Mouse (Mus musculus) frontal cortex, adult (tissue): Measurements from ENCODE around the gene Gm13285.
"Not testable (repeated sequence)": the region's sequence is repeated elsewhere in the genome, so short reads cannot be mapped to it uniquely, and the experiment has no call there.

Experiments
- ATAC-seq: cut with Nextera tagmentation; 2 replicates; pipeline ENCODE4 v1.9.2; 2017; ENCODE audit warnings: mild to moderate bottlenecking, moderate library complexity, mixed read lengths; ENCODE audit not compliant: low TSS enrichment

Gene Gm13285

GRCm38 (mm10) chr4:88799365-88799764 lies at the start of gene Gm13285:
TSS of gene Gm13285 (plus strand) at chr4:88799665.
- ATAC-seq: not testable (repeated sequence)

- no peak for ATAC-seq
These were observed 49.5 kb upstream of the Gm13285 start for GRCm38 (mm10) chr4:88749926-88750325.

- ATAC-seq: not testable (repeated sequence)
These were observed 44.6 kb upstream of the Gm13285 start, which contains the start of gene Gm13271 for GRCm38 (mm10) chr4:88754818-88755340. TSS of gene Gm13271 (plus strand) at chr4:88754868.

GRCm38 (mm10) chr4:88756581-88757513 lies 42.6 kb upstream of the Gm13285 start:
- ATAC-seq: not testable (repeated sequence)

- peak; percentile 100 for ATAC-seq
These were observed 41.8 kb upstream of the Gm13285 start for GRCm38 (mm10) chr4:88757628-88758031.

- ATAC-seq: not testable (repeated sequence)
These were observed 40.7 kb upstream of the Gm13285 start for GRCm38 (mm10) chr4:88758751-88759150.

- not testable (repeated sequence) for ATAC-seq
These were observed 39.7 kb upstream of the Gm13285 start, which contains the start of gene Gm13283 for GRCm38 (mm10) chr4:88759610-88760268. TSS of gene Gm13283 (plus strand) at chr4:88760119.

GRCm38 (mm10) chr4:88760431-88760830 lies 39.0 kb upstream of the Gm13285 start:
- ATAC-seq: not testable (repeated sequence)

GRCm38 (mm10) chr4:88761776-88762175 lies 37.7 kb upstream of the Gm13285 start:
- ATAC-seq: not testable (repeated sequence)

- ATAC-seq: not testable (repeated sequence)
These were observed 37.1 kb upstream of the Gm13285 start for GRCm38 (mm10) chr4:88762341-88762740.

- 0 out of 2 replicates have a peak, but pooled peaks have one; percentile 73 for ATAC-seq
These were observed 36.0 kb upstream of the Gm13285 start for GRCm38 (mm10) chr4:88763384-88764018.

GRCm38 (mm10) chr4:88773534-88773933 lies 25.9 kb upstream of the Gm13285 start, which contains the start of gene Gm13290:
TSS of gene Gm13290 (plus strand) at chr4:88773834.
- not testable (repeated sequence) for ATAC-seq

- ATAC-seq: not testable (repeated sequence)
These were observed 22.8 kb upstream of the Gm13285 start, which contains the start of gene Gm13289 for GRCm38 (mm10) chr4:88776622-88777021. TSS of gene Gm13289 (plus strand) at chr4:88776922.

- ATAC-seq: not testable (repeated sequence)
These were observed 19.9 kb upstream of the Gm13285 start, which contains the start of gene Gm13272 for GRCm38 (mm10) chr4:88779550-88779949. TSS of gene Gm13272 (plus strand) at chr4:88779850.

GRCm38 (mm10) chr4:88780320-88780719 lies 19.1 kb upstream of the Gm13285 start:
- not testable (repeated sequence) for ATAC-seq

- ATAC-seq: not testable (repeated sequence)
These were observed 17.6 kb upstream of the Gm13285 start, which contains the start of gene Ifnz for GRCm38 (mm10) chr4:88781831-88782230. TSS of gene Ifnz (plus strand) at chr4:88782131.

GRCm38 (mm10) chr4:88782335-88782734 lies 17.1 kb upstream of the Gm13285 start:
- not testable (repeated sequence) for ATAC-seq

GRCm38 (mm10) chr4:88785409-88785808 lies 14.1 kb upstream of the Gm13285 start, which contains the start of gene Gm13276:
TSS of gene Gm13276 (plus strand) at chr4:88785709.
- ATAC-seq: not testable (repeated sequence)

- not testable (repeated sequence) for ATAC-seq
These were observed 11.1 kb upstream of the Gm13285 start, which contains the start of gene Gm13277 for GRCm38 (mm10) chr4:88788402-88788801. TSS of gene Gm13277 (plus strand) at chr4:88788632.

- ATAC-seq: not testable (repeated sequence)
These were observed 8.2 kb upstream of the Gm13285 start, which contains the start of gene Gm13278 for GRCm38 (mm10) chr4:88791250-88791649. TSS of gene Gm13278 (plus strand) at chr4:88791550.
